Mouse (Mus musculus) c-Kit-positive CD71-positive TER-119-positive erythroid progenitor cells, embryonic 14.5 days (primary cell): Measurements from ENCODE around the gene Fgfr2.

ENCODE experiments used
- DNase-seq: peaks from one replicate; pipeline ENCODE4 v3.0.0-alpha.2; 2013; ENCODE audit warnings: low spot score

Gene Fgfr2

DNA sequence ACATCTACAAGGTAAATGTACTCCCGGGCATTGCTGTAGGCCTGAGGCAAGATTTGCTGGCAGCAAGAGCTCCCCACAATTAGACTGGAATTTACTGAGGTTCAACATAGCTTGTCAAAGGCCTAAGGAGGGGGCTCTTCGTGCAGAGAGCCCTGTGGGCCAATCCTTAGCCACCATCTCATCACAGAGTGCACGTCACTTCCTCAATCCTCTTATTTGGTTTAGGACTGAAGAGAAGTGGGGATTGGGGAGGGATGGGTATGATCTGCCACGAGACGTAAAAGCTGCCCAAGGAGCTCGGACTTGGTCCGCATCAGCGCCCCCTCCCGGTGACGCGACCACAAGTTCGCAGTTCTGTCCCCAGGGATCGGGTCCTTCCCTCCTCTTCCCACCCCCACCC is 547.5 kb downstream of the Fgfr2 start:
- DNase-seq, result peak; percentile 85

DNA sequence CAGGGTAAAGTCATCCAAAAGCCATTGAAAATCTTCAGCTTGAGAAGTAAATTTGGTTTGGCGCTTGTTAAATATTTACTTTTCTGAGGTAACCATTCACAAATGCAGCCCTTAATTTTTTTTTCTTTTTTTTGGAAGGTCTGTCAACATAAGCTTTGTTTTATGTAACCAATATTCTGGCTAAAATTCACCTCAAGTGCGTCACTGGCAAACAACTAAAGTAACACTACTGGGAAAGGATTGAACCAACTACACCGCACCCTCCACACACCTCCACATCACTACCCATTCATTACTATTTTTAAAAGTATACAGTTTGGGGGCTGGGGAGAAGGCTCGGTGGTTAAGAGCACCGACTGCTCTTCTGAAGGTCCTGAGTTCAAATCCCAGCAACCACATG is 548.5 kb downstream of the Fgfr2 start:
- DNase-seq, result no peak

DNA sequence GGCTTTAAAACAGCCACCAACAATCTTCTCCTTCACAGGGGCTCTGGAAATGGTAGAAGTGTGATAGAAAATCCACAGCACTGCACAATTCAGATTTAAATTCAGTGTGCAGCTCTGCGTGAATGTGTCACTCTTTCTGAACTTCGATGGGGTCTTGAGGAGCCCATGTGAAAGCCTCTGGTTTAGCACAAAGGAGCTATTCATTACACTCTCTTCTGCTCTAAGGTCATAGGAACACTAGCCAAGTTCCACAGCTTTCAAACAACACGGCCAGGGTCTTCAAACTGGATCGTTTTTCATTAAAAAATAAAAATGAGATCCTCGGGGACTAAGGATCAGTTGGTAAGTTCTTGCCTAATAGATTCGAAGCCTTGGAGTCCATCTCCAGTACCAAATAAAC is 549.9 kb downstream of the Fgfr2 start:
- DNase-seq, result no peak

DNA sequence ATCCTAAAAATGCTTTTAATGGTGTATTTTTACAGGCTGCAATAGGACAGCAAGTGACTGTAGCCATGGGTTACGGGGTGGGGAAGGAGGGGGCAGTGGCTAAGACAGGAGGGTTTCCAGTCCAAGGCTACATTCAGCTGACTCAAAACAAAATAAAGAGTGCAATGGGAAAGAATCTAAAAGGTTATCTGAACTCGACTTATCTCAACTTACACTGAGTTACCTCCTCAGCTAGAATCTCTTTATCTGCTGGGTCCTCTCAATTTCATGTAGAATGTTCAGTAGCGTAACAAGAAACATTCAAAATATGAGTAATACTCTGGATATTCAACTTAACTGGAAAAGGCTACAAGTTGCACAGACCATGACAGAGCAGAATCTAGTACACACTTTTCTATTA is 550.4 kb downstream of the Fgfr2 start:
- no peak for DNase-seq

DNA sequence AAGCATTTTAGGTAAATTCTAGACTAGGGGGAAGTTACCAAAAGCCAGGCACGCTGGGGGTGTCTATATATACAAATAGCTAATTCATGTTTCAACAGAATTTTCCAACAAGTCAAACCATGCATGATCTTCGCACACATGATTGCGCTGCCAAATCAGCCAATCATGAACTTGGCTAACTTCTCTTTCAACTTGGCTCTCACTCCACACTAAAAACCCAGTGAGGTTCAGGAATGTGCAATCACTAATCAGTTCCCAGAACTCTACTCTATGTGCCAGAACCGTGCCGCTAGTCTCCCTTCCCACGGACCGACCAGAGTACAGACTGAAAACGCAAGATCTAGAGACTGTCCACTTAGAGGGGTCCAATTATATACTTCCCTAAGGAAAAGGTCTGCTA is 551.7 kb downstream of the Fgfr2 start:
- no peak for DNase-seq

DNA sequence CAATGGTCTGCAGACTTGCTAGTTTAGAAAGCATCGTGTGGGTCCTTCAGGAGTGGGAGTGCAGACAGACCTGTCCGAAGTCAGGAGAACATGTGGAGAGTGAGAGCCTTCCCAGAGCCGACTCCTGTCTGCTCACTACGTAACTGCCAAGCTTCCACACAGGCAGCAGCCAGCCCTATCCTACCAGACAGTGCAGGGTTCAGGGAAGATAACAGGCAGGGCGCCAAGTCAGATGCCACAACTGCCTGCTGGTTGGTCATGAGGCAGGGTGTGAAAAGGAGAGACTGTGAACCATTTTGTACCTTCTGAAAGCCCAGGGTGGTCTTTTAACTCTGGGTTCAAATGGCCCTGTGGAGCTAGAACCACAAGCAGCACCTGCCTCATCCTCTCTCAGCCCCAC is 553.1 kb downstream of the Fgfr2 start:
- peak; percentile 59 for DNase-seq

DNA sequence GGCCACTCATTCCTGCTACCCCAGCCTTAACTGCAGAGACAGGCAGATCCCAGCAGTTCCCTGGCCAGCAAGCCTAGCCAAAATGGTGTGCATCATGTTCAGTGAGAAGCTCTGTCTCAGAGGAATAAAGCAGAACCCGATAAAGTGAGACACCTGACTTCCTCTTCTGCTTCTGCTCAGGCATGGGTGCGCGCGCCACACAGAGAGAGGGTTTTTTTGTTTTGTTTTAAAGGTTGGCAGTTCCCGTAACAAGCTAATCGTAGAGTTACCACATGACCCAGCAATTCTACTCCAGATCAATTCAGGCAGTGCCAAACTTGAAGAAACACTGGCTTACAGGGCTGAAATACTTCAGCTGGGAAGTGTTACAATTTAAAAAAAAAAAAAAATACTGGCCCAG is 554.3 kb downstream of the Fgfr2 start:
- no peak for DNase-seq

DNA sequence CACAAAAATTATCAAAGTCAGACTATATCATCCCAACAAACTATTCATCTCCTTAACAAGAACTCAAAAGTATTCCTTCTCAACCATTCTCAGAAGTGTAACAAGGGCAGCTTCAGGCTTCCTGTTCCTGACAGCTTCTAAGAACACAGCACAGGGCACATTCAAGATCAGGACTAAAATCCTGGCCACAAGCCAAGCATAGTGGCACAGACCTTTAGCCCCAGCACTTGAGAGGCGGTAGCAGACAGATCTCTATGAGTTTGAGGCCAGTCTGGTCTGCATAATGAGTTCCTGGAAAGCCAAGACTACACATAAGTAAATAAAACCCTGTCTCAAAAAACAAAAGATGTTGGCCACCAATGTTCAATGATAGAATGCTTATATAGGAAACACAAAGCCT is 557.3 kb downstream of the Fgfr2 start:
- no peak for DNase-seq

DNA sequence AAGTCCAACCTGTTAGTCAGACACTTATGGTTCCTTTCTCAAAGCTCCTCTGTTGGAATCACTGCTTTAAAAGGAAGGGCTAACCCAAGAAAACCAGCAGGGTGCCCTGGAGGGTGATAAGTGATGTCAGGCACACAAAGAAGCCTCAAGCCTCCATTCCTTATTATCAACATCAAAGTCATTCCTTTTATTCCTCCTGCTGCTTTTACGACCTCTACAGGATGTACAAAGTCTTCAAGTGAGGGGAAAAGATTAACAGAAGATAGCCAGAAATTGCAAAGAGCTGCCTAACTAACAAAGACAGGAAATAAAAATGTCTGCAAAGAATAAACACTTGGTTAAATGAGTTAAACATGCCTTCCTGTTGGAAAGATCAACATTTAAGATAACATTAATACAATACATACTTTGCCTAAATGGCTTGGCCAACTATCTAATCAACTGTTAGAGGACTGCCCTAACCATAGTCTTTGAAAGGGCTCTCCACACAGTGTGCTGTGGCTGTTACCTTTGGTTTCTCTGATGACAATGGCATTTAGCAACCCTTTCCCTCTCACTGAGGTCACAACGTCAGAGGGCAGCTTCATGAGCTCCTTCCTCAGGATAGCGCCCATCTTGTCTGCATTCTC is 563.9 kb downstream of the Fgfr2 start:
- DNase-seq, result no peak

DNA sequence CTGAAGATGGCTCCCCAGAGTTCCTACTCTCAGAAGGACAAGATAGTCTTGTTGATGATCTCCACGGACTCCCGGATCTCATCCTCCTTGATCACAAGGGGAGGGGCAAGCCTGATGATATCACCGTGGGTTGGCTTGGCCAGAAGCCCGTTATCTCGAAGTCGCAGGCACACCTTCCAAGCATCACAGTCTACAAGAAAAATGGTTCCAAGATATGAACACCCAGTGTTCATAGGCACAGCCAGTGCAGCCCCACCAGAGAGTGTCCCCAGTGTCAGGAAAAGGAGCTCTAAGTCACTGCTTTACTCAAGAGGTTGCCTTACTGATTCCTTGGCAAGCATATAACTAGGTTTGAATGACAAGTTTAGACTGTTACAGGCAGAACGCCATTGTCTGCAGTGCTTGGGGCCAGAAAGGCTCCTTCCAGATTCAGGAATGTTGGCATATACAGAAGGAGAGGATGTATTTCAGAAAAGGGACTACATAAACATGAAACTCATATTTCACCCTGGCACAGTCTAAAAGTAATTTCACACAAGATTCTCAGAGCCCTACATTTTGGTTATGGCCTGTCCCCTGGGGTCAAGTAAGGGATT is 564.9 kb downstream of the Fgfr2 start:
- DNase-seq, result peak; percentile 64

DNA sequence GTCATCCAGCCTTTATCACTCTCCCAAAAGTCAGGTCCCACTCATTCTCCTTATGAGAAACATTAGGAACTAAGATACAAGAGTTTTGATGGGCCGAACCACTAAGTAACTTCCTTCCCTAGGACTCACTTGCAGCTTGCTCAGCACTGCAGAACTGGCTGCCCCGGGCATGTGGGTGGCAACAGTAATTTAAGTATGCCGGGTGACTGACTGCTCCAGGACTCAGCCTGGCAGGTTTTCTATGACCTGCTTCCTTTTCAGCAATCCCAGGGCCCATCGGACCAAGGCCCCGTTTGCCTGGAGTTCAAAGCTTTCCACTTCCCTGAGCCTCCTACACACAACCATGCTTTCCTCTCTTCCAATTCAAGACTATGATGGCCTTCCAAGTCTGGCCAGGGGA is 566.6 kb downstream of the Fgfr2 start:
- DNase-seq, result no peak

DNA sequence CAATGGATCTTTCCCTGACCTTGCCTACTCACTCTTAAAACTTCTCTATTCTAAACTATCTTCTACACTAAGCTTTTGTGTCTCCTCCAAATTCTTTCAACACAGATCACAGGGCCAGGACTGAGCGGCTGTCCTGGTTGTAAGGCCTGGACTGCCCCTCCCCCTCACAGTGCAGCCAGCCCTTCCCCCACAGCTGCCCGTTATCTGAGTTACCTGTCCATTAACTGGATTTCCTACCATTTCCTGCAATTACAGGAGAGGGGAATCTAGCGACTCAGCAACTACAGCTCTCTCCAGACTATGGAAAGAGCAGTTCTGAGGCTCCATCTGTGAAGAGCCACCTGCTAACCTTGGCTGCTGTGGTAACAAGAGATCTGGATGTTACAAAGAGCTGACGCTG is 567.2 kb downstream of the Fgfr2 start:
- DNase-seq, result no peak

DNA sequence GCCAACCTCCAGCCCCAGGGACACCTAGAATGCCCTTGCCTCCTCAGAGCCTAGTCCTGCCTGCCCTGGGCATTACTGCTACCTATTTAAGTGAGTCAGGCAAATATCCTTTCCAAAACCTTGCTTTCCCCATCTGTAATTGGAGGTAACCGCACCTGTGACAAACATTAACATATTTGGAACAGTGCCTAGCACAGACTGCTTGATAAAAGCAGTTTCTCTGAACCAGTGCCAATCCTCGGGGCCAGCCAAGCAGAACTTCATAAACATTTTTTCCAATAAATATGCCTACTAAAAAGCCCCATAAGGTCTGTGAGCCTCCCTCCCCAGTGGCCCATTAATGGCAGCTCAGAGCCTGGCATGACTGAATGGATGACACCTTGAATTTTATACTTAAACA is 569.1 kb downstream of the Fgfr2 start:
- DNase-seq, result no peak

DNA sequence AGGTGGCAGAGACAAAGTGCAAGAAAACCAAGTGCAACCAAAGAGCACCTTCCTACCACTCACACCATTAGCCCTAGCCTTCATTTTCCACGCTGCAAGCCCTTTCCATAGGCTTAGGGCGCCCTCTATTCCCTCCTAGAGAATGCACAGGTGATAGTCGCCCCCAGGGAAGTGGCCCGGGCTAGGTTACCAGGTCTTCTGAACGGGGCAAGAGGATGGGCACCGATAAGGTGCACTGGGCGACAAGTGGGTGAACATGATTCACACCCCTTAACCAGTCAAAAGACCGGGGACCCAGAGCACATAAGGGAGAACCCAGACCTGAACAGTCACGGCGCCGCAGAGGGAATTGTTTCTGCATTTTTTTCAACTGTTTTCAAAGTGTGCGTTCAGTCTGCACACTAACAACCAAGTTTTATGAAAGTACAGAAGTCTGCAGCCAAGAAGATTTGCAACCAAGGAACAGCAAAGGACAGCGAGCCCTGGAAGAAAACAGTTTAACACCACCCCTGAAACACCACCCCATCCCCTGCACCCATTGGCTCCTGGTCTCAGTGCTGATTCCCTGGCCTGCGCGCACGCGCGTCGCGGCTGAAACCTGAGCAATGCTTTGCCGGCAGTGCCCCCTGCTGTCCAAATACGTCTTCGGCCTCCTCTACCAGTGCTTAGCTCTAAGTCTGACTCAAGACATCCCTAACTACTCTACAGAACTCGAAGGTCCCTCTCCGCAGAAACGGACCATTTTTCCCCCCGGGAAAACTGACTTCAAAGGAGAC is 571.6 kb downstream of the Fgfr2 start:
- peak; percentile 92 for DNase-seq

DNA sequence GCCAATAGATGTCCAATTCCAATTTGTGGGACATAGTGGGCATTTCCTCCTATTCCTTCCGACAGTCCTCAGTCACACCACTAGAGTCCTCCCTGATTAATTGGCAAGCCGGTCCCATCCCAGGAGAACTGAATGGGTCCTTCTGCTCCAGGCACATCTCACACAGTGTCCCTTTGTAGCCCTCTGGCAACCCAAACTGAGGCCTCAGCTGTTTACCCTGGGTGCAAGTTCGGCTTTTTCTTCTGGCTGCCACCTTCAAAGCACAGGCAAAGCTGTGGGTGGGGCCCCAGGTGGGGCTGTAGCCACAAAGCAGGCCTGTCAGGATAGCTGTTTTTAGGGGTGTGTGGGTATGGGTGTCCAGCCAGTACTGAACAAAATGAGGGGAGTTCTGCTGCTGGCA is 576.0 kb downstream of the Fgfr2 start:
- no peak for DNase-seq

DNA sequence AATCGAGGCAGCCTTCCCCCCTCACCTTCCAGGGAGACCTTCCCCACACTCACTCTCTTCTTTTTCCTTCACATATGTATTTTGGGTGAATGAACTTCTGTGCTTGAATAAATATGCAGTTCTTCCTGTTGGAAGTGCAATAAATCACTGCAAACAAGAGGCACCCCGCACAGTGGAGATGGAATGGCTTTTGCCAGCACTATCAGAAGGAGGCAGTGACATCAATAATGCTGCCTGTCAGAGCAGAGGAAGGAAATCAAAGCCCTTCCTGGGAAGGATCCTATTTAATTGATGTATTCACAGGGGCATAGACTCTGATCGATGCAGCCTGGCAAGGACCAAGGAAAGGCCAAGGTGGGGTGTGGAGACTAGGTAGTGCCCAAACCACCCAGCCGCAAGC is 580.7 kb downstream of the Fgfr2 start:
- DNase-seq, result no peak

DNA sequence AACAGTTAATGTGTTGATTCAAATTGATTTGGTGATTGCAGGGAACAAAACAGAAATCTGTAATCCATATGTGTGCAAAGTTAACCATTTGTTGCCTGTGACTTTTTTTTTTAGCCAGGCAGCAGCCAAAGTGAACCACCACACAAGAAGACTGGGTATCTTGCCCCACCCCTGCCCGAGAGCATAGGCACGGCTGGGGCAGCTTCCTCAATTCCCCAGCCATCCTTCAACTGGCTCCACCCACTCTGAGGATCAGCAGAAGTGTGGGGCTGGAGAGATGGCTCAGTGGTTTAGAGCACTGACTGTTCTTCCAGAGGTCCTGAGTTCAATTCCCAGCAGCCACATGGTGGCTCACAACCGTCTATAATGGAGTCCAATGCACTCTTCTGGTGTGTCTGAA is 581.6 kb downstream of the Fgfr2 start:
- DNase-seq, result no peak

DNA sequence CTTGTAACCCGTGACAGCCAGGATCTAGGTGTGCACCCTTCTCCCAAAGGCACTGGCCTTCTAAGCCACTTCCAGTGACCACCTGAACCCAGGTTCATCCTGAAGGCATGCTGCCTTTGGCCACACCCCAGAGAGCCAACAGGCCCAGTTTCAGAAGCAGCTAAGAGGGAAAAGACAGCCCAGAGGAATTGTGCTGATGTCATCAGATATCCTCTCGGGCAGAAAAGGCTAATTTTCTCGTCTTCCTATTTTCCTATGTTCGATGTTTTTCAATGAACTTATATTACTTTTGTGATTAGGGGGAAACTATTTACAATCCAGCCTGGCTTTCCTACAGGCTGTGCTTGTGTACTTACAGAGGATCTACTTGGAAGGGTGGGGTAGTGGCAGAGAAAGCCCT is 582.6 kb downstream of the Fgfr2 start:
- no peak for DNase-seq

DNA sequence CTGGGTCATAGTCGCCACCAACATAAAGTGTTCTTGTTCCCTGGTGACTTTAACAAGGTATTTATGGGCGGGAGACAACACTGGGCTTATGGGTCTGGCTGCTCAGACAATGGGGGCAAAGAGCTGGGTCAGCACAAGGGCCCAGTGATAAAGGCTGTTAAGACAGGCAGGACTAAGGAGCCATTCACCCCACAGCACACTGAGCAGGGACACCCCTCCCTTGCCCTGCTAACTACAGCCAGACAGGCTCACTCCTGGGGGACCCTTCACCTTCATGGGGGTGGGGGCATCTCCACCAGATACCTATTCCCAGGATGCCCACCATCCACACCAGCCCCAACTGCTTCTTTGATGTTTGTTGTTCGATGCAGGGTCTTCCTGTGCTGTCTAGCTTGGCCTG is 593.9 kb downstream of the Fgfr2 start:
- DNase-seq, result no peak

DNA sequence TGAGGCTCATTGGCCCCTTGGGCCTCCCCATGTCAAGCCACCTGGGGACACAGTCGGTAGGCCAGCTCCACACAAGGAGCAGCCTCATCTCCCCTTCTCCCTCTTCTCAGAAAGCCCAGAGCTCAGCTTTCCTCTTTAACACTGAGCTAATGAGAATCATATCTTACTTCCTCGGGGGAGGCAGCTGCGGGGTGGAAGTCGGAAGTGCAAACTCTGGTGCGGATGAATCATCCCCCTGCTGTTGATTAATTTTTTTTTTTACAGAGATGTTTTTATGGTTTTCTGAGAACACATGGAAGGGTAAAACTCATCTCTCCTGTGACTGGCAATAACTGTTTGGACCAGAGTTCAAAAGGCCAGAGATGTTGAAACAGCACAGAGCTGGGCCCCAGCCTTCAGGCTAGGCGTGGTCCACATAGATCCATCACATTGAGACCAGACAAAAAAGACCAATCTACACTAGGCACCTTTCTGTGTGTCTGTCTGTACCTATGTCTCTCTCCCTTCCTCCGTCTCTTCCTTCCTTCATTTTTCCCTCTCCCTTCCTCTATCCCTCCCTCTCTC is 609.6 kb downstream of the Fgfr2 start:
- no peak for DNase-seq

DNA sequence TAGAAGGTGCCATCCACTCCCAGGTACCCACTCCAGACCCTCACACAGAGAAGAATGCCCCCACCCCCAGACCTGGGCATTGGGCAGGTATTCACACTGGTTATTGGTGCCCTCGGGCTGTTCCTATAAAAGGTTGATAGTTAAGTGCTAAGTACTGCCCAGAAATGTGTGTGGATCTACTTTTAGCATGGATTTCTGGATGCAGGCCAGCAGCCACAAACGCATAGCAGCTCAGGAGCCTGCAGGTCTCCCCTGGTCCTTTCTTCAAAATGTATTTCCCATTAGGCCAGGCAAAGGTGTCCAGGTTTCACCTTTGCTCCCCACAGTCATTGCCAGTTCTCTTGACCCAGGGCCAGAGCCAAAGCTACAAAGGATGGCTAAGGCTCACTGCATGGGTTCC is 614.0 kb downstream of the Fgfr2 start:
- no peak for DNase-seq

DNA sequence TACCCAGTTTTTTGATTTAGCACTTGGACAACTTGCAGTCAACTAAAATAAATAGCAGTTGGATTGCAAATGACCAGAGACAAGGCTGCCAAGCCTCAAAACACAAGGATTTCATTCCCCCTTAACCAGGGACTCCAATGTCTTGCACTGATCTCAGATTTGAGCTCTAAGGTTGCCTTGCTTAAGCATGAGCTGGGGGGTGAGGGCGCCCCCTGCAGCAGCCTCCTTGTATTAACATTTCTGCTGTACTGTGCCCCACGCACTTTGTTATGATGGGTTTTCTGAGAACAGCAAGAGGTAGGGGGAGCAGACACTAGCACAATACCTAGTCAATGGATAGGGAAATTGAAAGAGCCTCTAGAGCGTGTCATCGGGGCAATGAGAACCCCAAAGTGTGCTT is 615.8 kb downstream of the Fgfr2 start:
- DNase-seq, result no peak

DNA sequence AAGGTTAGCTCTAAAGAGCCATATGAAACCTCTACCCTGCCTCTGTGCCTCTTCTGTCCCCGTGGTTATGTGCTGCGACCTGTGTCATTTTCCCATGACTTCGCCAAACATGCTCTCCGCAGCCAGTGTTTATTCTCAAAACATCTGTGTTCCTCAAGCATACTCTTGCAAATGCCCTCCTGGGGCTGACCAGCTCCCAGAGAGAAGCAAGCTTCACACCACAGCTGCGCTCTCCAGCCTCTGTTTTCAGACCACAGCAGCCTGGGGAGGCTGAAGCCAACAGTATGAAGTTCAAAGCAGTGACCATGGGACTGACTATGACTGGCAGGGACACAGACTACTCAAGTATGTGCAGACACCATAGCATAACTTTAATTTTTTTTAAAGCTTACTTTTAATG is 616.9 kb downstream of the Fgfr2 start:
- DNase-seq, result no peak
